Mouse (Mus musculus) forebrain, embryonic 10.5 days (tissue): ENCODE measurements around the gene Bcdin3d. TPM values are rescaled to one million over a fixed set of nuclear protein-coding genes. Genes with fewer than 3 reads are reported as not detected.

Experiments
- DNase-seq: peaks from one replicate; pipeline ENCODE4 v3.0.0-alpha.2; 2017; ENCODE audit warnings: low spot score; ENCODE audit errors: extremely low spot score
- H3K27ac ChIP-seq: fragments of 300-500 bp; sonication (generic); 2 replicates; pipeline ENCODE4 v1.5.1; 2016; ENCODE audit warnings: mild to moderate bottlenecking
- H3K27me3 ChIP-seq: fragments of 300-500 bp; sonication (generic); 2 replicates; pipeline ENCODE4 v1.6.1; 2016; ENCODE audit warnings: mild to moderate bottlenecking; ENCODE audit not compliant: poor library complexity, severe bottlenecking
- H3K36me3 ChIP-seq: fragments of 300-500 bp; sonication (generic); replicated peaks from 2 replicates; pipeline ENCODE4 v1.6.1; 2016; ENCODE audit warnings: mild to moderate bottlenecking, moderate library complexity
- H3K4me1 ChIP-seq: fragments of 300-500 bp; sonication (generic); 2 replicates; pipeline ENCODE4 v1.6.1; 2016
- H3K4me3 ChIP-seq: fragments of 300-500 bp; sonication (generic); 2 replicates; pipeline ENCODE4 v1.5.1; 2016; ENCODE audit warnings: mild to moderate bottlenecking, moderate library complexity
- H3K9me3 ChIP-seq: fragments of 300-500 bp; sonication (generic); 2 replicates; pipeline ENCODE4 v1.6.1; 2016; ENCODE audit warnings: mild to moderate bottlenecking, moderate library complexity
- WGBS: fragments of 180-500 bp; shearing (Covaris S2); methylation state at CpG from one replicate; pipeline ENCODE4 v1.1.7; 2016; 5-methylcytosine and 5-hydroxymethylcytosine counted together
- polyA plus RNA-seq: library from polyadenylated mRNA; unstranded; fragments of >200 nt; fragmentation: Nextera tagmentation; extraction: Ambion mirVana; gene quantifications from 2 replicates; pipeline ENCODE4 v1.2.1, GENCODE M21; 2016

The Bcdin3d gene
- polyA plus RNA-seq: 19.6 and 20.5 TPM in 2 replicates

DNA sequence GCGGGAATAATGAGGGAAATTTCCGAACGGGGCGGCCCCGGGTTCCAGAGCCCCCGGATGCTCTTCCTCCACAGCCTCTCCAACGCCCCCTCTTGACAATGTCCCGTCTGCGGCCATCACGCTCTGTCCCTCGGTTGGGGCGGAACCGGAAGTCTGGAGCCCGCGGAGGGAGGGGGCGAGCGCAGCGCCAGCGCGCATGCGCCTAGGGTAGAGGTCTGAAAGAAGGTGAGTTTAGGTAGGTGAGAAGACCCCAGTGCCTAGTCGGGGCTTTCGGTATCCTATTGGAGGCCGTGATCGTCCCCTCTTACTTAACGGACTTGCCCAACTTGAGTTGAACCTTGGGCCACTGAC lies at the start of gene Bcdin3d:
Gene Bcdin3d, minus strand, starts transcription at position 155 of the 351 bp plus-strand sequence.
- peaks cover 5% of the 10 kb centered on the region; the same call in 1 of the 2 replicates for H3K9me3 ChIP-seq
- H3K27me3 ChIP-seq: peaks cover 7% of the 10 kb centered on the region; the same call in 1 of the 2 replicates
- H3K36me3 ChIP-seq: peaks cover 24% of the 10 kb centered on the region
- peak within 1 kb of the TSS; percentile 94 for H3K27ac ChIP-seq
- H3K4me1 ChIP-seq: peaks cover 20% of the 10 kb centered on the region
- H3K4me3 ChIP-seq: peak within 1 kb of the TSS; percentile 76
- peak; percentile 94 for DNase-seq
- WGBS: 1% methylated on average over 26 of the region's 26 CpGs

DNA sequence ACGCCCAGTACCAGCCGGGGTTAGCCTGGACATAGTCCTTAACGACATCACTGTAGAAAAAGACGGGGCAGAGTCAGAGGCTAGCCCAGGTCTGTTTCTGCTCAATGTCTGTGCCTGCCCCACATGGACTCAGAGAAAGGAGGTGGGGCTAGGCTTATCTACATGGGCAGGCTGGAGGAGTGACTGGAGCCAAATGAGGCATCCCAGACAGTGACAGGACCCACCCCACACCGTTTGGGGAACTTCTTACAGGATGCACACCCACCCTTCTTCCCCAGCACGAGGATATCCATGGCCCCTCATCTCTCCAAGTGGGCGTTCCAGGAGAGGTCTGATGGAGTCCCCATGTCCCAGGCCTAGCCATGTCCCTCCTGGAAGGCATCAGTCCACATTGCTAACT lies 45.8 kb upstream of the Bcdin3d start:
- no peaks in the 10 kb centered on the region for H3K9me3 ChIP-seq
- DNase-seq: no peak
- no peak overlapping the region for H3K27ac ChIP-seq
- WGBS: 80% methylated on average over 7 of the region's 7 CpGs
- H3K4me1 ChIP-seq: no peaks in the 10 kb centered on the region
- H3K36me3 ChIP-seq: no peaks in the 10 kb centered on the region
- peaks cover 24% of the 10 kb centered on the region for H3K27me3 ChIP-seq
- H3K4me3 ChIP-seq: no peak overlapping the region

DNA sequence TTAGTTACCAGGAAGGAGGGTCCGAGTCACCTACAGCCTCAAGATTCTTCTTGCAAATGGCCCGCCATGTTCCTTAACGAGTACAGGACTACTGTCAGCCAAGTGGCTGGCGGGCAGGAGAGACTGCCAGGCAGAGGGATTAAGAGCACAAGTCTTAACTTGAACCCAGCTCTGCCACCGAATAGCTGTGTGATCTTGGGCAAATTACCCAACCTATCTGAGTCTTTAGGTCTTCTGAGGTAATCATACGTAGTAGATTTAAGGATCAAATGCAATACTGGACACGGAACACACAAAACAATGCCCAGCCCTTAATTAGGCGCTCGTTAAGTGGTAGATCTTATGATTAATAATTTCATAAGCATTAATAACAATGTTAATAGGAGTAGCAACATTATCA lies 45.1 kb upstream of the Bcdin3d start:
- H3K4me1 ChIP-seq: no peaks in the 10 kb centered on the region
- no peaks in the 10 kb centered on the region for H3K9me3 ChIP-seq
- no peaks in the 10 kb centered on the region for H3K36me3 ChIP-seq
- H3K27me3 ChIP-seq: peaks cover 20% of the 10 kb centered on the region
- H3K27ac ChIP-seq: no peak overlapping the region
- WGBS: 88% methylated on average over 9 of the region's 9 CpGs
- no peak overlapping the region for H3K4me3 ChIP-seq
- no peak for DNase-seq

DNA sequence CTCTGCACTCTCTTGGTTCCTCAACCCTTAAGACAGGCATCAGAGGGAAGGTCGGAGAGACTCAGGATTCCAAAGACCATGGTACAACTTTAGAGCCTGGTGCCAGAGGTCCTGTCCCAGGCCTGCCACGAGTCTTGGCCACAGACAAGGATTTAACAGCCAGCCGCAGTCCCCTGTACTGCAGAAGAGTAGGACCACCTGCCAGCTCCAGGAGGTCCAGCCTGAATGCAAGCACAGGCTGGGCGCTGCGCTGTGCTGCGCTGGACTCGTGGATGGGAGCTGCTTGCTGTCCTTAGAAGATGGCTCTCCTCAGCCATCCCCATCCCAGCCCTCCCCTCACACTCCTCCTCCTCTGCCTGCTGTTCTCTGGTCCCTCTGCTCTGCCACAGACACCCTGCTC lies 43.2 kb upstream of the Bcdin3d start:
- Histone ChIP-seq H3K27ac (no peak overlapping the region), H3K36me3 (no peaks in the 10 kb centered on the region), H3K4me1 (0 out of 2 replicates have a peak, but pooled peaks cover 2% of the 10 kb centered on the region), H3K4me3 (no peak overlapping the region), H3K9me3 (no peaks in the 10 kb centered on the region), H3K27me3 (peaks cover 9% of the 10 kb centered on the region)
- no peak for DNase-seq
- 73% methylated on average over 7 of the region's 7 CpGs for WGBS

DNA sequence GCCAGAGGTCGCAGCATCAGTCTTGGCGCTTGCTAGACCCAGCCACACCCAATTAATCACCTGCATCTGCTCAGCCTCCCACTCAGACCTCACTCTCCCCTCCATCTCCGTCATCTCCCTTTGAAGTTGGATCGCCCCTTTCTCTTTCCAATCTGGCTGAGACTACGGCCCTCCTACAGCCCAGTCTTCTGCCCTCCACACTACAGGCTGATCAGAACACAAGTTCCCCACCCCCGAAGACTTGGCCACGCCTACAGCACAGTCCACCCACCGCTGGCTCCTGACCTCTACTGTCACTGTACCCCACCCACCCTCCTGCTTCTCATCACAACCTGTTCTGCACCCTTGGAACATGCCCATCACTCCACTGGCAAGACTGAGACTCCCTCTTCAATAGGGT lies 42.2 kb upstream of the Bcdin3d start:
- H3K4me1 ChIP-seq: 0 out of 2 replicates have a peak, but pooled peaks cover 9% of the 10 kb centered on the region
- no peaks in the 10 kb centered on the region for H3K36me3 ChIP-seq
- no peak for DNase-seq
- H3K27me3 ChIP-seq: peaks cover 9% of the 10 kb centered on the region; the same call in 1 of the 2 replicates
- no peak overlapping the region for H3K27ac ChIP-seq
- H3K9me3 ChIP-seq: no peaks in the 10 kb centered on the region
- H3K4me3 ChIP-seq: no peak overlapping the region
- 66% methylated on average over 8 of the region's 8 CpGs for WGBS

DNA sequence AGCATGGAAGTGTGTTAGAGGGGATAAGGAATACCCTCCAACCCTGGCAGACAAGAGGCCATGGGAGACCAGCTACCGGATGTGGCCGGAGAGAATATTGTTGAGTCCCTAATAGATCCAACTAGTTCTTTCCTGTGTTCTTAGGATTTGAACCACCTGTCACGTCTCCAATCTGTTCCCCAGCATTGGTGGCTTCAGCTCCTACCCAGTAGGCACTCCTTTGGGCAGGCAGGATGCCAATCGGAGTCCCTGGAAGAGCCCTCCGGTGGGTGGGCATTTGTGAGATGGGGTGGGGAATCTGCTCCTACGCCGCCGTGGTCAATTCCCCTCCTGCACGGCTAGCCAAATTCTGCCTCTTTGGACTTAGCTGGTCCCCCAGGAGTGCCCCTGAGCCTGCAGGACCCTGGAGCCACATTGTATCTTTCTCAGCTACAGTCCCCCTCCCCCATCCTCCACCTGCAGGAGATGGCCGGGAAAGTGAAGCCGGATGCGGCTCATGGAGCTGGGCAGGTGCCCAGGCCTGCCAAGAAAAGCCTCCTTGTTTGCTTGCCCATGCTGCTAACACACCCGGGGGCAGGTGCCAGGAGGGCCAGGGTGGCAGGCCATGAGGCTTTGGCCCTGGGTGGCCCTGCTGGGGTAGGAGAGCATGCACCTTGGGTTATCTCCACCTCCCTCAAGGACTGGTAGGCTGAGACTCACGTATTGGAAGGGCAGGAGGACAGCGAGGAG lies 37.4 kb upstream of the Bcdin3d start:
- Histone ChIP-seq H3K4me3 (no peak overlapping the region), H3K9me3 (no peaks in the 10 kb centered on the region), H3K36me3 (no peaks in the 10 kb centered on the region), H3K4me1 (0 out of 2 replicates have a peak, but pooled peaks cover 13% of the 10 kb centered on the region), H3K27ac (no peak overlapping the region), H3K27me3 (0 out of 2 replicates have a peak, but pooled peaks cover 3% of the 10 kb centered on the region)
- no peak for DNase-seq
- WGBS: 82% methylated on average over 15 of the region's 15 CpGs

DNA sequence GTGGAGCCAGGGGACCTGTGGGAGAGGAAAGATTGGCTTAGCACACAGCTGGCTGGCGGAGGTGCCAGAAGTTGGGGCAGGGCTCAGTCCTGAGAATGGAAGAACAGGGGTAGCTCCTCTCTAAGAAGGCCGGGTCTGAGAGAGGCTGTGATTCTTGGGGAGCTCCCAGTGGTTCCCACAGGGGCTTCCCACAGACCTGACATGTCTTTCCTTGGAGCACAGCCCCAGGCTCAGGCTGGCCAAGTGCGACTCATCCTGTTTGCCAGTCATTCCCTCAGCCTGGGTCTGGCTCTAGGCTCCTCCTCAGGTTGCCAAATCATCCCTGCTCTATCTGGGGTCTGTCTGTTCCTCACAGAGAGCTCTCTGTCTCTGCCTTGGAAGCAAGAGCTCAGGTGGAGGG lies 36.1 kb upstream of the Bcdin3d start:
- no peaks in the 10 kb centered on the region for H3K36me3 ChIP-seq
- DNase-seq: no peak
- H3K27me3 ChIP-seq: no peaks in the 10 kb centered on the region; the same call in 1 of the 2 replicates
- H3K27ac ChIP-seq: no peak overlapping the region
- 85% methylated on average over 3 of the region's 3 CpGs for WGBS
- H3K4me3 ChIP-seq: no peak overlapping the region
- peaks cover 21% of the 10 kb centered on the region for H3K4me1 ChIP-seq
- H3K9me3 ChIP-seq: no peaks in the 10 kb centered on the region

DNA sequence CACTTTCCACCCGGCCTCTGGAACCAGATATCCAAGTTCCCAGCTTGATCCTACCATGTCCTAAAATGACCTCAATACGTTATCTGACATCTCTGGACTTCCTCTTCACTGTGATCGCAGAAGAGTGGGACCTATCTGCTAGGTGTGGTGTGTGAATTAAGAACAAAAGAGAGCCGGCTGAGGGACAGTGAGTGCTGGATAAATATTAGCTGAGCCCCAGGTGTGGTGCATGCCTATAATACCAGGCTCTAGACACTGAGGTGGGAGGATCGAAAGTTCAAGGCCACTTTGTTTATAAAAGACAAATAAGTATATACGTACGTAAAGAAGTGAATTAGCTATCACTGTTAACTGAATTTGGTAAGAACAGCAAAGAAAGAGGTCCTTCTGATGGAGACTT lies 35.3 kb upstream of the Bcdin3d start:
- Histone ChIP-seq H3K36me3 (no peaks in the 10 kb centered on the region), H3K4me3 (no peak overlapping the region), H3K27ac (no peak overlapping the region), H3K4me1 (peaks cover 29% of the 10 kb centered on the region), H3K9me3 (no peaks in the 10 kb centered on the region), H3K27me3 (no peaks in the 10 kb centered on the region; the same call in 1 of the 2 replicates)
- DNase-seq: no peak
- WGBS: 87% methylated on average over 7 of the region's 7 CpGs

DNA sequence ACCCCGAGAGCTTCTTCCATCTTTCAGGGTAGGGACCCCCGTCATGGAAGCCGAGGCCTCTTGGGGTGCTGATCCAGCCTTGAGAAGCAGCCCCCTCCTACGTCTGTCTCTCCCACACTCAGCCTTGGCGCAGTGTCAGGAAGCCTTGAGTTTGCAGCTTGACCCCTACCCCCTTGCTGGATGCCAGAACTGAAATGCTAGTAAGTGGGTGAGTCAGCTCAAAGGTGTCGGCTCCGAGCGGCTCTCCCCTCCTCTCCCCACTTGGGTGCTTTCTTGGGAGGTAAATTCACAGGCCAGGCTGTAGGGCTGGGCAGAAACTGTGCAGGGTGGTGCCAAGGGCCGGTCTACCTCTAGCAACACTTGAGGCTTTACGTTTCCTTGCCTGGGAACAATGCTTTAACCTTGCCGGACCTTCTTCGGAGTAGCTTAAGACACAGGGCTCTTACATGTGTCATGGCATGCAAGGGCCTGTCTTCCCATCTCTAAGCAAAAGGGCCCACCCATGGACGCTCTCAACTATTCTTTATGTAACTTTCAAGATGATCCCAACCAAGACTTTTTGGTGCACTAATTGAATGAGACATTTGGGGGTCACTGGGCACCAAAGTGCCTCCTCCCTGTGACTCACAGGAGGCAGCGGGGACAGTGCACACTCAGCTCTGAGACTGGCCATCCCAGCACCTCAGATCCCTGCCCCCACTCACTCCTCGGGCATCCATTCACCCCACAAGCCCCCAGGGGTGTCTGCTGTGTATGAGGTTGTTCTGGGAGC lies 31.0 kb upstream of the Bcdin3d start:
- 83% methylated on average over 15 of the region's 15 CpGs for WGBS
- Histone ChIP-seq H3K9me3 (no peaks in the 10 kb centered on the region), H3K27ac (0 out of 2 replicates have a peak overlapping the region, but pooled peaks have one; percentile 30), H3K36me3 (no peaks in the 10 kb centered on the region), H3K27me3 (peaks cover 5% of the 10 kb centered on the region; the same call in 1 of the 2 replicates), H3K4me3 (no peak overlapping the region), H3K4me1 (peaks cover 49% of the 10 kb centered on the region)
- no peak for DNase-seq

DNA sequence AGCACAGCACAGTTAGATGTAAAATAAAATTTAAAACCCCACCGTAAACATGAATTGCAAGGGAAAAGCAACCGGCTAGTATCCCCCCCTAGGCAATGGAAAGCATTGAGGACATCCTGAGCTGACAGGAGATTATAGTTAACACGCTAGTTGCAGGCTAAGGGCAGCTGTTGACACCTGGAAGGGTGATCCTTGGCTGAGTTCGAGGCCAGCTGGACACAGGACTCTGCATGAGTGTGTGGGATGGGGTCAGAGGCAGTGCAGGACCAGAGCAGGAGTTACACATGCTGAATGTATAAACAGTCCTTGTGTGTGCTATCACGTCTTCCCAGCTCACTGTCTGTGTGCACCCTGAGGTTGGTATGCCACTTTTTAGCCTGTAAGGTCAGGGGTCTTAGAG lies 28.7 kb upstream of the Bcdin3d start:
- DNase-seq: no peak
- Histone ChIP-seq H3K27ac (no peak overlapping the region), H3K27me3 (peaks cover 26% of the 10 kb centered on the region), H3K9me3 (no peaks in the 10 kb centered on the region), H3K4me1 (peaks cover 54% of the 10 kb centered on the region), H3K36me3 (no peaks in the 10 kb centered on the region), H3K4me3 (no peak overlapping the region)
- WGBS: 81% methylated on average over 5 of the region's 5 CpGs

DNA sequence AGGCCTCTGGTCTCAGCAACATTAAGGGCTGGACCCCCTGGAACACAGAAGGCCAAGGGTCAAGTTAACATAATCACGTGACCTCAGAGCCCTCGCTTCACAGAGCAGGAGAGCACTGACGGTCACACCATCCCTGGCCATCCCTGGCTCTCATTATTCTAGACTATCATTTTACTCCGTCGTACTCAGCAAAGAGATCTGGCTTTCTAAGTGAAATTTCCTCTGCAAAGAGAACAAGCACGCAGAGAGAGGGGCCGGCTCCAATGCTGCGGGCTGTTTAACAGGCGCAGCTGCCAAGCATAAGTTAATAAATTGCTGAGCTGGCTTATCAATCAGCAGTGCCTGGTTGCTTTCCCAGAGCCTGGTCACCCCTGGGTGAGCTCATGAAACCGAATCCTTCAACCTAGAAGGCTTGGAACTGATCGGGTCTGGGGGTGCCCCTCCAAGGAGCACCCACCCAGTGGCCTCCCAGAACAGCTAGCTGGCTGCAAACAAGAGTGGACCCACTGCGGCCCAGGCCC lies 27.8 kb upstream of the Bcdin3d start:
- H3K4me3 ChIP-seq: no peak overlapping the region
- H3K27me3 ChIP-seq: peaks cover 34% of the 10 kb centered on the region
- H3K9me3 ChIP-seq: no peaks in the 10 kb centered on the region
- DNase-seq: no peak
- H3K36me3 ChIP-seq: no peaks in the 10 kb centered on the region
- peaks cover 62% of the 10 kb centered on the region for H3K4me1 ChIP-seq
- peak overlapping the region; percentile 72 for H3K27ac ChIP-seq
- WGBS: 57% methylated on average over 12 of the region's 12 CpGs

DNA sequence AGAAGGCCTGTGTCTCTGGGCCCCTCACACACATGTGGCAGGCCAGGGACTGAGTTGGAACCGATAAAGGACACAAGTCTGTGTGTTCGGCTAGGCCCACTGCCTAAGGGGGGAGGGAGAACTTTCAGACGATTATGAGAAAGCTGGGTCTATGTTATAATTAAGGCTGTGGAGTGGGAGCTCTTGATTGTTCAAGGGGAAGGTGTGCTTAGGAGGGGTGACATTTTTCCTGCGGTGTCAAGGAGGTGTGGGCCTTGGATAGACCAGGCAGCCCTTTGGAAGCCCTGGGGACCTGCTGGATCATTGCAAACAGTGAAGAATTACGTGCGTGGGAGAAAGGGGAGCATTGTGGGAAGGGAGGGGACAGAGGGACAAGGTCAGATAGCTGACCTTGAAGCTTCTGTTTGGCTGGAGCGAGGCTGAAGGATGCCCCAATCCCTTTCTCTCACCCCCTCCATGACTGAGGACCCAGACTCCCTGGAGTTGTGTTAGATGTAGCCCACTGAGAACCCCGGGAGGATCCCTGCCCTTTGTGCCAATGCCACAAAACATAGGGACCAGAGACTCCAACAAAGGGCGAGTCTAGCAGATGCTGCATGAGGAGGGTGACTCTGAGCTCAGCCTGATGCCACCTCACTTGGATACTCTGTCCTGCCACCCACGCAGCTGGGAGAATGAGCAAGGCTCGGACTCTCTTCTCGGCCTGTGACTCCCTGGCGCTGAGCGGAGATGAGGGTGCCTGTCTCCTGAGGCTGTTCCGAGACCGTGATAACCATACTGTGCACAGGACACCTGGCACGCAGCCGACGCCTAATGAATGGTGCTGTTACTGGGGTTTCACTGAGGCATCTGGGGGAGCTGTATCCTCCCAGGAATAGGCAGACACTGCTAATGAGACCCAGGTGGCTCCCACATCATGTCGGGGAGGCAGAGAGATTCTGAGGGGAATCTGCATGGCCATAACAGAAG lies 27.0 kb upstream of the Bcdin3d start:
- Histone ChIP-seq H3K4me1 (peaks cover 68% of the 10 kb centered on the region), H3K27ac (peak overlapping the region; percentile 72), H3K27me3 (peaks cover 34% of the 10 kb centered on the region), H3K9me3 (no peaks in the 10 kb centered on the region), H3K4me3 (no peak overlapping the region), H3K36me3 (no peaks in the 10 kb centered on the region)
- WGBS: 76% methylated on average over 20 of the region's 20 CpGs
- no peak for DNase-seq
